Mouse (Mus musculus): ENCODE results near the gene Calml3. TPM values are rescaled to one million over a fixed set of nuclear protein-coding genes. Genes with fewer than 3 reads are reported as not detected.

Calml3 gene
- polyA plus RNA-seq, 1 experiment from 2014 or later: 0.24 TPM

- no peak overlapping the region for H3K9ac ChIP-seq (ENCODE audit: low read length)
- H3K9me3 ChIP-seq (ENCODE audit: control insufficient read depth, low read length): no peaks in the 10 kb centered on the region
- no peaks in the 10 kb centered on the region for H3K27me3 ChIP-seq (ENCODE audit: control insufficient read depth, insufficient read depth, low read depth, low read length)
- no peak overlapping the region for H3K27ac ChIP-seq (ENCODE audit: low read length)
- no peak for ATAC-seq (ENCODE audit: low read depth)
- no peak overlapping the region for H3K4me3 ChIP-seq (ENCODE audit: low read length)
- no peaks in the 10 kb centered on the region for H3K36me3 ChIP-seq (ENCODE audit: control insufficient read depth, insufficient read depth, low read length)
- 81% methylated on average over 4 of the region's 4 CpGs for WGBS
- H3K4me1 ChIP-seq (replicated peaks; ENCODE audit: control insufficient read depth, insufficient read depth, low read length): no peaks in the 10 kb centered on the region
- H3K4me2 ChIP-seq (ENCODE audit: low read depth, low read length): no peak overlapping the region
These were observed 43.0 kb downstream of the Calml3 start for GRCm38 (mm10) chr13:3761131-3761530.

GRCm38 (mm10) chr13:3758347-3758746 lies 45.8 kb downstream of the Calml3 start:
- 98% methylated on average over 2 of the region's 2 CpGs for WGBS

GRCm38 (mm10) chr13:3753291-3753690 lies 50.8 kb downstream of the Calml3 start:
- H3K4me3 ChIP-seq (ENCODE audit: low read length): no peak overlapping the region
- no peak overlapping the region for H3K27ac ChIP-seq (ENCODE audit: low read length)
- no peak for ATAC-seq (ENCODE audit: low read depth)
- no peaks in the 10 kb centered on the region for H3K27me3 ChIP-seq (ENCODE audit: control insufficient read depth, insufficient read depth, low read depth, low read length)
- no peaks in the 10 kb centered on the region for H3K36me3 ChIP-seq (ENCODE audit: control insufficient read depth, insufficient read depth, low read length)
- WGBS: 83% methylated on average over 2 of the region's 2 CpGs
- no peak overlapping the region for H3K9ac ChIP-seq (ENCODE audit: low read length)
- H3K4me1 ChIP-seq (replicated peaks; ENCODE audit: control insufficient read depth, insufficient read depth, low read length): peaks cover 23% of the 10 kb centered on the region
- H3K4me2 ChIP-seq (ENCODE audit: low read depth, low read length): no peak overlapping the region
- no peaks in the 10 kb centered on the region for H3K9me3 ChIP-seq (ENCODE audit: control insufficient read depth, low read length)

More at GRCm38 (mm10) chr13:3758347-3758746, 45.8 kb downstream of the Calml3 start:
- Histone ChIP-seq H3K36me3 (ENCODE audit: control insufficient read depth, insufficient read depth, low read length) (no peaks in the 10 kb centered on the region), H3K9ac (ENCODE audit: low read length) (no peak overlapping the region), H3K27me3 (ENCODE audit: control insufficient read depth, insufficient read depth, low read depth, low read length) (no peaks in the 10 kb centered on the region), H3K9me3 (ENCODE audit: control insufficient read depth, low read length) (no peaks in the 10 kb centered on the region), H3K4me1 (replicated peaks; ENCODE audit: control insufficient read depth, insufficient read depth, low read length) (no peaks in the 10 kb centered on the region), H3K27ac (ENCODE audit: low read length) (no peak overlapping the region), H3K4me2 (ENCODE audit: low read depth, low read length) (no peak overlapping the region), H3K4me3 (ENCODE audit: low read length) (no peak overlapping the region)
- ATAC-seq (ENCODE audit: low read depth): no peak

Other genes starting within 250 kb of the Calml3 start
- gene Fam208b, start 193.2 kb downstream of the Calml3 start, polyA plus RNA-seq (2015; fragmentation: Nextera tagmentation; extraction: Ambion mirVana): 10.1 and 10.4 TPM in 2 replicates
- 9.4 and 10.3 TPM in 2 replicates for gene Asb13, start 170.3 kb downstream of the Calml3 start, polyA plus RNA-seq (2015; fragmentation: Nextera tagmentation; extraction: Ambion mirVana)
- gene Calm4, start 33.4 kb upstream of the Calml3 start, polyA plus RNA-seq (2015; fragmentation: Nextera tagmentation; extraction: Ambion mirVana): 6.2 TPM in 1 of 2 replicates, not detected in the other
- gene Calm5, start 49.9 kb upstream of the Calml3 start, polyA plus RNA-seq (2015; fragmentation: Nextera tagmentation; extraction: Ambion mirVana): not detected in 2 replicates
- gene Net1, start 113.9 kb upstream of the Calml3 start, polyA plus RNA-seq (2015; fragmentation: Nextera tagmentation; extraction: Ambion mirVana): 100 and 104 TPM in 2 replicates
- not detected in 2 replicates for gene Tubal3, start 114.0 kb upstream of the Calml3 start, polyA plus RNA-seq (2015; fragmentation: Nextera tagmentation; extraction: Ambion mirVana)
- not detected in 2 replicates for gene Ucn3, start 141.0 kb upstream of the Calml3 start, polyA plus RNA-seq (2015; fragmentation: Nextera tagmentation; extraction: Ambion mirVana)
- 4.9 and 7.7 TPM in 2 replicates for gene Akr1c14, start 244.7 kb upstream of the Calml3 start, polyA plus RNA-seq (2015; fragmentation: Nextera tagmentation; extraction: Ambion mirVana)

Measured in lung, embryonic 16.5 days (tissue).